Mouse (Mus musculus) heart, adult 9 months (tissue): ENCODE measurements around the gene Cic.

Source experiments
- DNase-seq, 2 experiments: peaks; one replicate each; pipeline ENCODE4 v3.0.0; 2022; ENCODE audit warnings: low spot score in 2 of 2

Cic gene

GRCm38 (mm10) chr7:25341000-25341784 lies 73.7 kb downstream of the Cic start:
- no peak for DNase-seq
